Mouse (Mus musculus) testis, postnatal 14 days (tissue): ENCODE data around the gene Sardh.

Experiments
- DNase-seq: peaks from one replicate; pipeline ENCODE4 v3.0.0; 2021; ENCODE audit warnings: low spot score

The Sardh gene

GRCm38 (mm10) chr2:27248211-27248610, at the start of gene Sardh:
TSS of gene Sardh (minus strand) at chr2:27248337.
- no peak for DNase-seq

GRCm38 (mm10) chr2:27296656-27297406, 48.7 kb upstream of the Sardh start:
- no peak for DNase-seq

GRCm38 (mm10) chr2:27294777-27295176, 46.6 kb upstream of the Sardh start:
- no peak for DNase-seq

- peak; percentile 58 for DNase-seq
Measured at GRCm38 (mm10) chr2:27289019-27289418, 40.9 kb upstream of the Sardh start.

GRCm38 (mm10) chr2:27286971-27287710, 39.0 kb upstream of the Sardh start:
- DNase-seq = no peak

DNA sequence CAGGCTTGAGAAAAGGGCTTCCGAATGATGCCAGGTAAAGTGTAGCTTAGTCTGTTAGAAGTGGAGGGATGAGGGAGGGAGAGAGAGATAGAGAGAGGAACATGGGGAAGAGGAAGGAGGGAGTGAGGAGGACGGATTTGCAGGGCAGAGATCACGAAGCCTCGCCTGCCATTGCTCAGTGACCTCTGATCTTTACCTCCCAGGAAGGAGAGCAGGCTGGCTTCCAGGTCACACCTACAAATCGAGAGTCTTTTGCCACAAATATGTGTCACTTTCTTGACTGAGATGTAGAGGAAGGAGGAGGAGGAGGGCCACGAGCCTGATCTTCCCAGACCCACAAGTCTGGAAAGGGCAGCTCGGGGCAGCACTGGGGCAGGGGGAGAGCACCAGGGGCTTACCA, 36.3 kb upstream of the Sardh start:
- DNase-seq = no peak

- DNase-seq = no peak
Measured at GRCm38 (mm10) chr2:27281771-27282170, 33.6 kb upstream of the Sardh start.

DNA sequence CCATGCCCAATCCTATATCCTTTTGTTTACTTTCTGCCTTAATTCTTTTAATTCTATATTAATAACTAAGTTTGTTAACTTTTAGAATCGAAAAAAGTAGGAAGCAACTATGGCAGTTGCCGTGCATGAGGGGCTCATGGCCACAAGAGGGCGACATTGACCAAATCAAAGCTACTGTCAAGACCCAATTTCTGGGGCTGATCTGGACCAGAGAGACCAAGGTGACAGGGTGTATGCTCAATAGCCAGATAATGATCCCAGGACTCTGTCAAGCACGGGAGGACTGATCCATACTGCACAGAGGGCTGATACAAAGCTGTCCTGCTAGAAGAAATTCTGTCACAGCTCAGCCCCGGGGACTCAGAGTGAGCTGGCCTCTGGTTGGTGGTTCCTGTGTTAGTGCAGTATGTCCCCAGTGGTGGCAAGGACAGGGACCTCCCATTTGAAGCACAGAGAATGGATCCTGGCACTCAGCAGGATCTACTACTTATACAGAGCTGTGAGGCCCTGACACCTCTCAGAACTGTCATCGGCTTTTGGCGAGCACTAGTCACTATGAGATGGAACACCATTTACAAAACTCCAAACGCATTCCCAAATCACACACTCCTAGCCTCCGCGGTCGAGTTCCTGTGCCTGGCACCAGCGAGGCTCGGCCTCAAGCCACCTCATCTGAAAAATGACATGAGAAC, 32.9 kb upstream of the Sardh start:
- DNase-seq = peak; percentile 34

GRCm38 (mm10) chr2:27278859-27279258, 30.7 kb upstream of the Sardh start:
- DNase-seq = no peak

DNA sequence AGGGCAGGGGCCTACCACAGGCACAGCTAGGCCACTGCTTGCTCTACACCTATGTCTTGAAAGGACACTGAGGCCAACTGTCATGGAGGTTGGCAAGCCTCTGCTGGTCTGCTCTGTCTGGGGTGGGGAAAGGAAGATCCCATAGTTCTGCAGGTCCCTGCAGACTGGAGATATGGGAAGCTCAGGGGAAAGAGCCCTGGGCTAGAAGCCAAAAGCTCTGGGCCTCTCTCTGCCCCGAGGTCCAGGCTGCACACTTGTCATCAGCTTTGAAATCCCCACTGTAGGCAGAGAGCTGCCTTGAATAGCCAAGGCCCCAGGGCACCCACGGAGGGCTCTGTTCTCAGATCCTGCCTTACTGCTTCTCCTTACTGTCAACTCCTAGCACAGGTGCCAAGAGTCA, 20.2 kb upstream of the Sardh start:
- DNase-seq = no peak

GRCm38 (mm10) chr2:27265819-27266218, 17.7 kb upstream of the Sardh start:
- no peak for DNase-seq

GRCm38 (mm10) chr2:27262984-27263383, 14.8 kb upstream of the Sardh start:
- DNase-seq = no peak

GRCm38 (mm10) chr2:27251434-27251833, 3.3 kb upstream of the Sardh start:
- DNase-seq = no peak

DNA sequence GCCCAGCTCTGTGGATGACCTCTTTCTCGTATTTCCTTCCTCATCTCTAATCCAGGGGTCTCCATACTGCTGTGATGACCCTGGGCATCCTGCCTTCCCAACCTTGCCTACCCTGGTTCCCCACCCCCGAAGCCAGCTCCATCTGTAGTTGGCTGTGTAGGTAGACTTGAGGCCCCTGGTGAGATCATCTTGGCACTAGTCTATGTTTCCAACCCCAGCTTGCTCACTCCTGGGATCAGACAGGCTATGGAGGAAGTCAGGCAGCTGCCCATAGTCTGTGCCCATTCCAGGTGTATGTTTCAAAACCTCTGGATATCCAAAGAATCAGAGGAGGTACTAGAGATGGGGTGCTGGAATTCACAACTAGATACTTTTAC, 662 bp downstream of the Sardh start:
- DNase-seq = no peak

GRCm38 (mm10) chr2:27246712-27247486, 1.2 kb downstream of the Sardh start:
- DNase-seq = peak; percentile 83

DNA sequence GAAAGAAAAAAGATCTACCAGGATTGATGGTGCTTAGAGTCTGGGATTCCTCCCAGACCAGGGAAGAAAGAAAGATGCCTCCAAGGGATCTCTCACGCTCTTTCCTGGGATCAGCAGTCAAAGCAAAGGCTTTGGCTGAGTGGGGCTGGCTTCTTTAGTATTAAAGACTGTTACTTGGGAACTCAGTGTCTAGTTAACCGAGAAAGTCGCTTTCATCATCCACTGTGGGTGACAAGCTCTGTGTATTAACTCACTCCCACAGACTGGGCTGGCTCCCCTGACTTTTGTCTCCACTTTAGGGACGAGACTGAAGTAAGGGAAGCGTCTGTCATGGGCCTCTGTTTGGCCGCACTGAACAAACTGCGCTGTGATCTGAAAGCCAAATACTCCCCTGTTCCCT, 2.2 kb downstream of the Sardh start:
- no peak for DNase-seq

- DNase-seq = peak; percentile 42
Measured at GRCm38 (mm10) chr2:27237342-27237741, 10.8 kb downstream of the Sardh start.

DNA sequence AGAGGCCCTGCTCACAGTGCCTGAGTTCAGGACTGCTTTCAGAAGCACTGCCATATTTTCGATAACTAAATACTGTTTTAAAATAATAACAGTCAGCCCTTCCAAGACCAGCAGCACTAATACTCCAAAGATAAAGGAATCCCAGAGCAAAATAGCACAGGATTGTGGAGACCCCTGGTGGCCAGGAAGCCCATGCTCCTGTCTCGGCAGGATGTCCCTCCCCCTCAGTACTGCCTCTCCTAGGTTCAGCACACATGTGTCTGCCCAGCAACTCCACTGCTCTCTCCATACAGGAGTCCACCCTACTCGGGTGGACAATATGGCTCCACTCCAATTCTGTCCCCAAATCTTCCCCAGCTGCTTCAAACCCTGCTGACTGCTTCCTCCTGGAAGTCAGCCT, 12.4 kb downstream of the Sardh start:
- DNase-seq = no peak

GRCm38 (mm10) chr2:27232376-27232775, 15.8 kb downstream of the Sardh start:
- no peak for DNase-seq

DNA sequence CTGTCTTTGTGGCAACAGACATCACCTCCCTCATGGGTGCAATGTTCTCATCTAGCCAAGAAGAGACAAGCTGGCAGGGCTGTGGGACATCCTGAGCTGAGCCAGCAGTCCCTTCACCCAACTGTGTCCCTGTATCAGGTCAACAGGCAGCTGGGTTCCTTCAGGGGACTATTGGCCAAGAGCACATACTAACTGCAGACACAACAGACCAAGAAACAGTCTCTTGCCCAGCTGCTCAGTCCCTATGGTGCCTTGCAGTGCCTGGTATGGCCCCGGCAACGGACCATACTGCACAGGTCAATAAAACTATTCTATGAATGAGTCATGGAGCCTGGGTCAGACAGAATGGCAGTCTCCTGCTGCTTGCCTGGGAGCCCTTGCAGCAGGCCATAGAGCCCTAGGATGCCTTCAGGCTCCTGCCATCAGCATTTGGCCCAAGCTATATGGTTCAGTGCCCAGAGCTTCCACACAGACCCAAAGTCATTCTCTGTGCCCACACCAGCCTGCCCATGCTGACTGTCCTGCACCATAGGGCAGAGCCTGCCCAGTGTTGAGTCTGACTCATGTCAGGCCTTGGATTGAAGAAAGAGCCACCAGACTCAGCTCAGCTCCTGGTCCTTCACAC, 18.5 kb downstream of the Sardh start:
- DNase-seq = no peak

GRCm38 (mm10) chr2:27228809-27229480, 19.2 kb downstream of the Sardh start:
- no peak for DNase-seq
